Mouse (Mus musculus) MEL (cell line): ENCODE measurements around the gene Ldlrap1.
A peak's percentile ranks its signal among the peaks of the same experiment; 100 is the strongest.

Source experiments
- CTCF ChIP-seq, 3 experiments: IDR thresholded peaks in 2 of 3; conservative IDR thresholded peaks in 1 of 3; 2 replicates each; pipeline ENCODE4 v1.5.1; 2011 to 2012; ENCODE audit warnings: low read length in 3 of 3, low read depth in 2 of 3, mild to moderate bottlenecking in 2 of 3, improper control_type of control experiment in 1 of 3, inconsistent platforms in 1 of 3, mixed read lengths in 1 of 3, moderate library complexity in 1 of 3; ENCODE audit not compliant: control insufficient read depth in 1 of 3, insufficient read depth in 1 of 3, poor library complexity in 1 of 3, severe bottlenecking in 1 of 3
- ETS1 ChIP-seq: IDR thresholded peaks from 2 replicates; pipeline ENCODE4 v1.6.1; 2012; ENCODE audit warnings: low read depth, mild to moderate bottlenecking, inconsistent platforms, low read length, improper control_type of control experiment, moderate library complexity
- GATA1 ChIP-seq: IDR thresholded peaks from 2 replicates; pipeline ENCODE4 v1.6.1; 2011; ENCODE audit warnings: low read depth, low read length, improper control_type of control experiment
- KAT2A ChIP-seq: conservative IDR thresholded peaks from 2 replicates; pipeline ENCODE4 v1.6.1; 2012; ENCODE audit warnings: low read depth, low read length, improper control_type of control experiment, inconsistent platforms
- MAX ChIP-seq: IDR thresholded peaks from 2 replicates; pipeline ENCODE4 v1.6.1; 2011; ENCODE audit warnings: low read length, improper control_type of control experiment
- MXI1 ChIP-seq: IDR thresholded peaks from 2 replicates; pipeline ENCODE4 v1.6.1; 2011; ENCODE audit warnings: mild to moderate bottlenecking, low read depth, low read length, improper control_type of control experiment
- SIN3A ChIP-seq: IDR thresholded peaks from 2 replicates; pipeline ENCODE4 v1.6.1; 2012; ENCODE audit warnings: low read length, improper control_type of control experiment, inconsistent platforms
- UBTF ChIP-seq: IDR thresholded peaks from 2 replicates; pipeline ENCODE4 v1.6.1; 2012; ENCODE audit warnings: low read depth, mild to moderate bottlenecking, inconsistent platforms, low read length, improper control_type of control experiment, moderate library complexity, borderline replicate concordance; ENCODE audit not compliant: insufficient read depth
- ZMIZ1 ChIP-seq: IDR thresholded peaks from 2 replicates; pipeline ENCODE4 v1.6.1; 2012; ENCODE audit warnings: low read depth, mild to moderate bottlenecking, inconsistent platforms, low read length, improper control_type of control experiment, moderate library complexity
- ZNF384 ChIP-seq: IDR thresholded peaks from 2 replicates; pipeline ENCODE4 v1.6.1; 2012; ENCODE audit warnings: low read depth, mild to moderate bottlenecking, inconsistent platforms, low read length, improper control_type of control experiment

DNA sequence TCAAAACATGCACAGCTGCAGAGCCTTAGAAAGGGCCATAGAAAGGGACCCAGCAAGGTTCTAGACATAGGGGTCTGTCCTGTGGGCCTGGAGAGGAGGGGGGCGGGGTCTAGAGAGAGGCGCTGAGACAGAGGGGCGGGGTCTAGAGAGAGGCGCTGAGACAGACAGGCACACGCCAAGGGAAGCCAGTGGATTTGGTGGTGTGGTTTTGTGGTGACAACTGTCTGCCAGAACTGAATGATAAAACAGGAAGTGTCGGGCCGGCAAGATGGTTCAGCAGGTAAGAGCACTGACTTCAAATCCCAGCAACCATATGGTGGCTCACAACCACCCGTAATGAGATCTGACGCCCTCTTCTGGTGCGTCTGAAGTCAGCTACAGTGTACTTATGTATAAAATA, 19.1 kb upstream of the Ldlrap1 start:
- TF ChIP-seq SIN3A (peak; percentile 43; the same call in 1 of the 2 replicates), GATA1 (no peak), MAX (no peak), KAT2A (no peak), ZMIZ1 (no peak), ETS1 (peak; percentile 68), MXI1 (no peak; the same call in 1 of the 2 replicates), UBTF (no peak), ZNF384 (no peak), CTCF (IDR thresholded peaks at IDR 0.05 in 2 of 3, conservative IDR thresholded peaks at IDR 0.05 in 1 of 3; ENCODE audit: control insufficient read depth in 1 of 3, insufficient read depth in 1 of 3, low read depth in 2 of 3, low read length in 3 of 3, poor library complexity in 1 of 3, severe bottlenecking in 1 of 3) (peak in 2 of 3 experiments; percentile 2 to 35; a peak in 3 of 6 replicates)
